Mouse (Mus musculus) C2C12 (cell line): ENCODE results near the gene Smarcd2.
A peak's percentile ranks its signal among the peaks of the same experiment; 100 is the strongest.

ENCODE experiments used
- CEBPB ChIP-seq: IDR thresholded peaks from one replicate; pipeline ENCODE4 v1.6.1; 2011; ENCODE audit warnings: low read depth, mild to moderate bottlenecking, control low read depth, moderate library complexity
- CTCF ChIP-seq: IDR thresholded peaks from one replicate; pipeline ENCODE4 v1.5.1; 2011; ENCODE audit not compliant: control insufficient read depth, insufficient read depth, insufficient read length
- MYOD1 ChIP-seq: IDR thresholded peaks from one replicate; pipeline ENCODE4 v1.6.1; 2011; ENCODE audit warnings: low read depth; ENCODE audit not compliant: control insufficient read depth, insufficient read length
- USF1 ChIP-seq: IDR thresholded peaks from one replicate; pipeline ENCODE4 v1.6.1; 2011; ENCODE audit warnings: low read depth, mild to moderate bottlenecking, control low read depth, moderate library complexity

DNA sequence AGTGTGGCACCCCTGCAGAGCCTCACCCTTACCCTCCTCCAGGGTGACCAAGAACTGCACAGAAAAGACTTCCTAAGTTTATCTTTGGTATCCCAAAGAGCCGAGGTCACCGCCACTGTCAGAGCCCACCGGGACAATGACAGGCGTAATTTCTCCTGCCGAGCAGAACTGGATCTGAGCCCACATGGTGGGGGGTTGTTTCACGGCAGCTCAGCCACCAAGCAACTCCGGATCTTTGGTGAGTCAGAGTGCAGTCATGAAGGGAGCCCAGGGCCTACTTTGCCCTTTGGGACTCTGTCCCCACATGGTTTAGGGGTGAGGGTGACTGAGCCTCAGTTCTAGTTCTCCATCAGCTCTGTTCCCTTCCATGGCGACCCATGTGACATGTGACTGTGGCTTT, 11.4 kb upstream of the Smarcd2 start:
- no peak for TF ChIP-seq MYOD1
- peak; percentile 3 for TF ChIP-seq USF1
- no peak for TF ChIP-seq CTCF
- no peak for TF ChIP-seq CEBPB
